Mouse (Mus musculus) frontal cortex, postnatal 10 days (tissue): ENCODE measurements around the gene Sdf4.
A peak's percentile ranks its signal among the peaks of the same experiment; 100 is the strongest.

Experiments
- DNase-seq, 2 experiments: peaks; one replicate each; pipeline ENCODE4 v3.0.0; 2022; ENCODE audit warnings: low spot score in 2 of 2, mixed read lengths in 1 of 2

Sdf4 gene

DNA sequence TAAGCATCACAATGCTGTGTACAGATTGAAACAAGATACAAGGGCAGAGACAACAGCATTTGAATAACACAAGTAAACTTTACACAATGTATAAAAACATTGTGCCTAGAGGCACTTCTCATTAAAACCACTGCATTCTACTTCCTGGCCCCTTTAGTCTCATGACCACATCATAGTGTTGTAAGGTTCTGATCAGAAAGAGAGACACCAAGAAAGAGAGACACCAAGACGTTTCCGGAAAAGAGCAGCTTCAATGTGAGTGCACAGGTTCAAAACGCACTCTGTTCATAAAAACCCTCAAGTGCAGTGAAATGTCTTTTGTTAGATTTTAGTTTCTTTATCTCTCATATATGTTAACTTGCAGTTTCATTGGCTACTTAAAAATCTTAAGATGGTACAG lies 11.4 kb downstream of the Sdf4 start:
- DNase-seq, result no peak

DNA sequence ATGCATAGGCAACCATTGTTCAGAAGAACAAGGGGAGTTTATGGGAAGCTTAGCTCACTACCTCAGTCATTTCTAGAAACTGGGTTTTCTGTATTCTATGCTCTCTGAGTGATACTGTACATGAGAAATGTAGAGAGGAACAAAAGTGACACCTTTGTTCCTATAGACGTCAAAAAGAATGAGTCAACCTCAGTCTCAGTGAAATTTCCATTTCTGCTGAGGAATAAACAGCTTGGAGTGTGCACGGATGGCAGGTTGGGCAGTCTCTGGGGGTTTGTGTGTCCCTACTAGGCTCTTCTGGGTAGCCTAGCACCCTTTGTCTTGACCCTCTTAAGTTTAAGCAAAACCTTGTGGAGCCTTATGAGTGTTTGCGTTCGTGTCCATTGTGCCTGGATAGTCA lies 15.7 kb downstream of the Sdf4 start:
- no peak for DNase-seq

DNA sequence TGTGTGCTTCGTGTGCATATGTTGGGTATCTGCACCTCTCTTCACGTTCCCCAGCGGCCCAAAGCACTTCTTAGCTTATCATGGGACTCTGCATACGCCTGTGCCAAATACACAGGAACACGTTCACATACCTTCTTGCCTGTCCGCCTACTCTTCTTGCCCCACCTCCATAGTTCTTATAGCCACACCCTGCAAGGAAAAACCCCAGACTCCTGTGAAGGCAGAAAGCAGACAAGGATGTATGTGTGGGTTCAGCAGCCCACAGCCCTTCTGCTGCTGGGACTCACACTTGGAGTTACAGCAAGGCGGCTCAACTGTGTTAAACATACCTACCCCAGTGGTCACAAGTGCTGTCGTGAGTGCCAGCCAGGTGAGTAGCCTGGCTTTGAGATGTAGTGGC lies 21.0 kb downstream of the Sdf4 start, which contains the start of gene Tnfrsf4:
Gene Tnfrsf4 (plus strand): TSS at position 207 of the 400 bp plus-strand sequence.
- DNase-seq, result no peak

DNA sequence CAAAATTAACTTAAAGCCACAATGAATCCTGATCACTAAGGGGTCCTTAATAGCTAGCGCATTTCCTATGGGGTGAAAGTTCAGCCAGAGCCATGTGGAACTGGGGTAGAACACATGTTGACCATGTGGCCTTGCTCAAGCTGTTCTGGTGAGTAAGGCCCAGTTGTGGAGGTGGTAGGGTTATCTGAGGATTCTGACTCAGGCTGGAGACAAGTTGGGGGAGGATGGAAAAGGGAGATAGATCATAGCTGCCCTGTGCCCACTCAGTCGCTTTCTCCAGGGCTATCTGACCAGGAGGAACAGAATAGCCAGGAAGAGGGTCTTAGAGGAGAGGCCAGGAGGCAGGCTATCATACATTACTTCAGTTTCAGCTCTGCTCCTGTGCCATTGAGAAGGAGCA lies 21.8 kb downstream of the Sdf4 start:
- no peak for DNase-seq

DNA sequence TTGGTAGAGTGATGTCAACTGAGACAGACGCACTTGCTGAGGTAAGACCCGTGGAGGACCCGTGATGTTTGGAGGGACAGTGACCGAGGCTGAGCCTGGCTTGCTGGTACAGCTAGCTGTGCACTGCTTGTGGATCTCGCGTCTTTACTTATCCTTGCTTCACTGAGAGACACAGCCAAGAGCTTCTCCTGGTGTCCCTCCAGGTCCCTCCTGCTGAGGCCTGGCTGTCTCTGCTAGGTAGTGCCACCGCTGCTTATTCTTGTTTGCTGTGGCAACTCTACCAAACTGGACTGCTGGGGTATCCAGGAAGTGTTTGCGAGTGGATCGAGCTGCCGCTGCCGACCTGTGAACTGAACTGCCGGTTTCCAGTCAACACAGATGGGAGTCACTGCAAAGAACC lies 27.1 kb downstream of the Sdf4 start:
- no peak for DNase-seq

DNA sequence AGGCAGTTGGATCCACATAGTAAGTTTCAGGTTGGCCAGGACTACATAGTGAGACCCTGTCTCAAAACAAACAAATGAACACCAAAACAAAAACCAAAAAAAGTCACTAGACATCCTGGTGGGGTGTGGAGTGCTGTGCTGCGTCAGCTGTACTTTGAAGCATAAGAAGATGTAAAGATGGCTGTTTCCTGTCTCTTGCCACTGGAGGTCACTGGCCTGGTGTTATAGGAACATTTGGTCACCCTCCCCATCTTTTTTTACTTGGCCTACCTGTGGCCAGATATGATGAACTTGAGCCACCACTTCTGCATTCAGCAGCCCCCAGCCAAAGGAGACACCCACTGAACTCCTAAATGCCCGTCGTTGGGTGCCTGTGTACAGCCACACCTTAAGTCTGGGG lies 28.7 kb downstream of the Sdf4 start:
- no peak for DNase-seq

DNA sequence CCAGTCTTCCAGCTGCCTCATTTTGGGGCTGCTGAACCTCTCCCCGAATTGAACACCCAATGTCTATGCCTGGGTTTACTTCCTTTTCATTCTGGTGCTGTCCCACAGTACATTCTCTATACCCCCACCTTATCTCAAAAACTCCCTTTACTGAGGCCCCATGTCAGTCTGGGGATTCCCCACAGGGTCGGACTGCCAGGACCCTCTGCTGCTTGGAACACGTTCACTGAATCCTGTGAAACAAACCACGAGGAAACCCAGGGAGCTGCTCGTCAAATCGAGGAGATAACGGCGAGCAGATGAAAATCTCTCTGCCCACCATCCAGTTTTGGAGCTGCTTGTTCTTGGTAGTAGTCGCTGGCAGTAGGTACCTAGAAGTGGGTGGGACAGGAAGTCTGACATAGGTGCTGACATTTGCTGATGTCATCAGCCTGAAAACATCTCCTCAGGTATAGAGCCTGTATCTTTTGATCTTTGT lies 29.3 kb downstream of the Sdf4 start:
- no peak for DNase-seq

DNA sequence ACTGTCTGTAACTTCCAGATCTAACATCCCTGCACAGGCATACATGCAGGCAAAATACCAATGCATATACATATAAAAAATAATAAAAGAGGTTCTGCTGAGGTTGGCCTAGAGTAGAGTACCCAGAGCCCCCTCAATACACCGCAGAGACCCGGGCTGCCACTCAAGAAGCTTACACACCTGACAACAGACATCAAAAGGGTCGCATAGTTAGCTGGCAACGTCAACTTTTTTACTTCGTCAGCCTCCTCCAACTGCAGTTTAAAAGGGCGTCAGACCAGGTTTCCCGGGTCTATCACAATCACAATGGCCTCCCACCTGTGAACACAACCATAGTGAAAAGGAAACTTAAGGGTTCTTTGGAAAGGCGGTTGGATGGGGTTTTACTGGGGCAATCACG lies 30.8 kb downstream of the Sdf4 start:
- DNase-seq, result no peak

DNA sequence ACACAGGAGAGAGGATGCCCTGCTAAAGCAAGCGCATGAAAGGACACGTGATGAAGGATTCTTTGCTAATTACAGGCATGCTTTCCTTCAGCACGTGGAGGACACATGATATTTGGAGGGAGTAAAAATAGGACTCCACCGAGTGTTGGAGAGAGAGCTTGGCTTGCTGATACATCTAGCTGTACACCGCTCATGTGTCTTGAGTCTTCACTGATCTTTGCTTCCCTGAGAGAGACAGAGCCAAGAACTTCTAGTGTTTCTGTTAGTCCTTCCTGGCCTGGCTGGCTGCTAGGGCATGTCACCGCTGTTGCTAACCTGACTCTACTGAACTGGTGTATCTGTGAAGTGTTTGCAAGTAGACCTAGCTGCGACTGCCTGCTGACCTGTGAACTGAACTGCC lies 31.5 kb downstream of the Sdf4 start:
- DNase-seq, result no peak

DNA sequence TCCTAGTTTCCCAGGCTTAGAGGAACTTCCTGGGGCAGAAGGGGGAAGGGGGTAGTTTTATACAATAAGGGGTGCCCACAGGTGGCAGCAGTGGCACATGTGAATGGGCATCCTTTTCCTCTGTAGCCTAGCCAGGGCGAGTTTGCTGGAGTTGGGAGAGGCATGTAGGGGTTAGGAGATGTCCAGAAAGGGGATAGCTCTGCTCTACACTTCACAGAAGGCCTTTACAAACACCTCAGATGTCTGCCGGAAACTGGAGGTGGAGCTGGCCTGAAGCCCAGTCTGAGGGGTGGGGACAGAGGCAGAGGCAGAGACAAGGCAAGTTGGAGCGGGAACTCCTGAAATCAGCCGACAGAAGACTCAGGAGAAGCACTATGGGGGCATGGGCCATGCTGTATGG lies 33.3 kb downstream of the Sdf4 start, which contains the start of gene Tnfrsf18:
Gene Tnfrsf18 (plus strand): TSS at position 152 of the 400 bp plus-strand sequence.
- DNase-seq, result peak in 1 of 2 experiments; percentile 45

DNA sequence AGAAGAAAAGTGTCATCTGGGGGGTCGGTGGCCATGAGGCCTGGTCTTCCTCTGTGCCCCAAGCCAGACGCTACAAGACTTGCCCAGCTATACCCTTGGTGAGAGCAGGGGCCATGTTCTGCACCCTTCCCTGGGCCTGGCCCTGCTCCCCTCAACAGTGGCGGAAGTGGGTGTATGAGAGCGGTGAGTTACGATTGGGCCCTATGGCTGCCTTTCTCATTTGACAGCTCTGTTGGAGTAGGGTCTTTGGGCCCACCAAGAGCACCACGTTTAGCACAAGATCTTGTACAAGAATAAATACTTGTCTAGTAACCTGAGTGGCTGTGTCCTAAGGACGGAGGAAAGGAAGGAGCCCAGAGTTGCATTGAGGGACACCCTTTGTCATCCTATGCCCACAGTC lies 35.9 kb downstream of the Sdf4 start:
- DNase-seq, result no peak

DNA sequence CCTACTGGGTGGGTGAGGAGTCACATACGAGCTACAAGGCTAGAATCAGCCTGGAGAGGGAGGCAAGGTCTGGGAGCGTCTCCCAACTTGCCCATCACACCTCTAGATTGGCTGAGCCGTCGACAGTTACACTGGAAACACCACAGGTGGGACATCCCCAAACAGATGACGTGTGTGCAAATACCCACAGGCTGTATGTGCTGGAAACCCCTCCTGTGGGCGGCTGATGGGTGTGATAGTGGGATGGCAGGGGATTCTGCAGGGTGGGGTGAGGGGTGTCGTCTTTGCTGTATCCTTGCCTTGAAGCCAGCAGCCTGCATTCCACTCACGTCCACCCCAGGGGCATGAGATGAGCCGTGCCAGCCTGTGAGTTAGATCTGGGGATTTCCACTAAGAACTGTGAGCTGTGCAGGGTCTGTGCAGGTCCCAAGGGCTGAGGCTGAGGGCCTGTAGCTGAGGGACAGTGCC lies 38.0 kb downstream of the Sdf4 start:
- DNase-seq, result no peak

DNA sequence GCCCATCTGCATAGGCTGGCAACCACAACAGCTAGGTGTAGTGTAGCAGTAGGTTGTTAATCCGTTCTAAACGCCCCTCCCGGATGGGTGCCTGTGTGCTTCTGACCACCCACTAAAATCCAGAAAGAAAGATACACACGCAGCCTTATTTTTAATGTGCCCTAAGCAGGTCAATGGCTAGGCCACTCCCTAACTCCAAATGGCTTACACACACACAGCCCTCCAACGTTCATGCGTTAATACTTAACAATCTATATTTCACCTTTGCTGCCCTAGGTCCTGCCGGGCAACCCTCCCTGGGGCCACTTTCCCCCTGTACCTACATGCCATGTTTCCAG lies 38.6 kb downstream of the Sdf4 start:
- DNase-seq, result no peak

DNA sequence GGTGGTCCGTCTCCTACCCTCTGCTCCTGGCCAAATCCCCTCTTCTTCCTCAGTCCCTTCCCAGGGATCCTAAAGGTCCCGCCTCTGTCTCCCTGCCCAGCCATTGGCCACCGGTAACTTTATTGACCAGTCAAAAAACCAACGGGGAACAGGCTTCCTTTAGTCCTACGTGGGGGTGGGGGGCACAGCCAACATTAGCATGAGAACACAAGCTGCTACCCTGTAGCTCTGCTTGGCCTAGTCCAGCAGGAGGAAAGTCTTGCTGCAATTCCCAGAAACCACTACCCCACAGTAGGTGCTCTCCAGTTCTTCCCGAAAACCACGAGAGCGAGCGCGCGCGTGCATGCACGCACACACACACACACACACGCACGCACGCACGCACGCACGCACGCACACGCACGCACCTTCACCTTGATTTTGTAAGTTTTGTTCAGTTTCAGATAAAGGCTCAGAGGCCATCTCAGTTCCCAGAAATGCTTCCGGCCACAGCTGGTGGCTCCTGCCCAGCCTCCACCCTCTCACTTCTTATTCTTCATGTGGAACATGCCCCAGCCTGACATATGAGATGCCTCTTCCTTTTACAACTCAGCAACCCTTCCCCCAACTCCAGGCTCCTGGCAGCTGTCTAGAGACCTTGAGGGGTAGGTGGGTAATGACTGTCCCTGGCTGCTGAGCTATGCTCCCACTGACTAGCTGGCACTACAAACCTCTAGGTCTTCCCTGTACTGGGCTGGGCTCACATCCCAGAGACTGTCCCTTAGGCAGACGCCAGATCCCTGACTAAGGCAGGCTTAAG lies 39.1 kb downstream of the Sdf4 start:
- DNase-seq, result peak; percentile 77 to 83

DNA sequence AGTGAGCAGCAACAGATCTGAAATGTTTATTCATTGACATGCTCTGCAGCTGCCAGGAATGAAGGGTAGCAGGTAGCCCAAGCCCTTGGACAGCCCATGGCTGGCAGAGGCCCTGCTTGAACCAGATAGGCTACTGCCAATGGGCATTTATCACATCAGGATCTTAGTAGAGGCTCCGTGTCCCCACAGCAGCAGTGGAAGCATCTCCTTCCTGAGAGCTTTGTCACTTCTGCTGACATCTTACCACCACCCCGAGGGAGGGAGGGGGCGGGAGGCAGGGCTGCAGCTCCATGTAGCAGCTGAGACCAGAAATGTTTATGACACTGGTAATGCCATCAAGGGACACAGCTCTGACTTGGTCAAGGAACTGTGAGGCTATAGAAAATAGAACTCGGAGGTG lies 40.2 kb downstream of the Sdf4 start:
- DNase-seq, result no peak

DNA sequence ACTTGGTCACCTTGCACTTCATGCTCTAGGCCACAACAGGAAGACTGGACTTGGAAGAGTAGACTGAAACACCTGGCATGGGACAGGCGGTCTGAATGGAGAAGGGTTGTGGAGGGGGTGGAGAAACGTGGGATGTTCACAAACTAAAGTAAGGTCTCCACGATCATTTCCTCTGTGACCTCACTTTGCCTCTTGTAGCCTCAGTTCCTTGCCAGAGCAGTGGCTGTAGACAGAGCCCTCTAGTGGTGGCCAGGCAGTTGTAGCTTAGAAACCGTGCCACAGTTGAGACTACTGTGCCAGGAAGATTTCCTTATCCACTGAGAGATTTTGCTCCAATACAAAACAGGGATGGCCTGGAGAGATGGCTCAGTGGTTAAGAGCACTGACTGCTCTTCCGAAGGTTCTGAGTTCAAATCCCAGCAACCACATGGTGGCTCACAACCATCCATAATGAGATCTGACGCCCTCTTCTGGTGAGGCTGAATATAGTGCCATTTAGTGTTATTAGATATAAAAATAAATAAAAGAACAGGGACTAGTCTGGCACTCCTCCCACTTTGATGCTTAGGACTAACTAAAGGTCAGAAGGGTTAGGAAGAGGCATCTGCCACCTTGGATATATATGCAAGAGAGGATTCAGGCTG lies 40.9 kb downstream of the Sdf4 start:
- DNase-seq, result no peak

DNA sequence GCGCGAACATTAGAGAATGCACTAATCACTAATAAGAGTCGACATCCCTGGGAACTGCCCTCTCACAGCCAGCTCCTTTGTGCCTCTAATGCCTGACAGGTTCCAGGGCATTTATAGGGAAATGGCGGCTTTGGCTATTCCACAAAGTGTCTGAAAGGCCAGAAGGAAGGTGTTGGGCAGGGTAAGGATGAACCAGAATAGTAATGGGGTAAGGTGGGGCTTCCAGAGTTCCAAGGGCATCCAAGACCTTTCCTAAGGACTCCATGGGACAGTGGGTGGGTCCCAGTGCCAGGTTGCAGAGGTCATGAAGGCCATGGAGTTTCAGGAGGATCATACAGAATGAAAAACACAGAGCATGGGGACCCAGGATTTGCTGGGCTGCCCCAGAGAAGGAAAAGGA lies 41.6 kb downstream of the Sdf4 start:
- no peak for DNase-seq

DNA sequence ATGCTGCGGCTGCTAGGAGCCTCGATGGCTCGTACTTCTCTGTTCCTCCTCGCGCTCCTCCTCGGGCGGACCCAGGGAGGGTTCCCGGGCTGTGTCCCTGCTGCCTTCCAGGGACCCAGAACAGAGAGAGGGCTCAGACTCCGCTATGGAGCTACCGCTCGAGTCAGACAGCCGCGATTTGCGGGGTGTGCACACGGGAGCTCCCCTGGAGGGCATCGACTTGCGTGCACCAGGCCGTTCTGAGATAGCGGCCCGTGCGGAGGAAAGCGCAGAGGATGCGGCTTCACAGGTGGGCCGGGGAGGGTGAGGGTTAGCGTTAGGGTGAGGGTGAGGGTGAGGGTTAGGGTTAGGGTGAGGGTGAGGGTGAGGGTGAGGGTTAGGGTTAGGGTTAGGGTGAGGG lies 42.2 kb downstream of the Sdf4 start:
- DNase-seq, result no peak

DNA sequence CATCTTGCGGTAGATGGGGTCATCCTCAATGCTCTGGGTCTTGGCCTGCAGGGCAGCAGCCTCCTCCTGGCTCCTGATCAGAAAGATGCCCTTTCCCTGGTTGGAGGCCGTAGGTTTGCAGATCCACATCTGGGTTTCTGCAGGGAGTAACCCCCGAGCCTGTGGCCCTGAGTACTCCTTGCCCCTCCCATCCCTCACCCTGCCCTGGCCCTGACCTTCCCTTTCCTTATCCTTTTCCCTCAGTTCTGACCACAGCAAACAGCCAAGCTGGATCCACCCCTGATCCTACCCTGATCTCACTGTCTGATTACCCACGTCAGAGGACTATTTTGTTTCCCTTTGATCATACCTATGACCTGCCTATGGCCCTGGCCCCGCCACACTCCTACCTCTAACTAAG lies 52.1 kb downstream of the Sdf4 start:
- no peak for DNase-seq

DNA sequence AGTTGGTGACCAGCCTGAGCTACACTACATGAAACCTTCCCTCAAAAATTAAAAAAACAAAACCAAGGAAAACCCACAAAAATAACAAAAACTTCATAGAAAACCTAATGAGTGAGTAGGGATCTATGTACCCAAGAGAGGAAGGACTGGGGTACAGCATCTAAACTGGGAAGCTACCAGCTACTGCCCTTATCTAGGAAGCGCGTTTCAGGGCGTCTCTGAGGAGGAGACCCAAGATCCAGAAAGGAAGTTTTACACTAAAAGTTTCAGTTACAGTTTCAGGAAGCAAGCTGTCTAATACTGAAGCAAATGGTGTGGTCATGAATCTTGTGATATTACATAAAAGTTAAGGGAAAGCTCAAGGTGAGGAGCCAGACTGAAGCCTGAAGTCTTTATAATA lies 57.1 kb downstream of the Sdf4 start:
- DNase-seq, result no peak

DNA sequence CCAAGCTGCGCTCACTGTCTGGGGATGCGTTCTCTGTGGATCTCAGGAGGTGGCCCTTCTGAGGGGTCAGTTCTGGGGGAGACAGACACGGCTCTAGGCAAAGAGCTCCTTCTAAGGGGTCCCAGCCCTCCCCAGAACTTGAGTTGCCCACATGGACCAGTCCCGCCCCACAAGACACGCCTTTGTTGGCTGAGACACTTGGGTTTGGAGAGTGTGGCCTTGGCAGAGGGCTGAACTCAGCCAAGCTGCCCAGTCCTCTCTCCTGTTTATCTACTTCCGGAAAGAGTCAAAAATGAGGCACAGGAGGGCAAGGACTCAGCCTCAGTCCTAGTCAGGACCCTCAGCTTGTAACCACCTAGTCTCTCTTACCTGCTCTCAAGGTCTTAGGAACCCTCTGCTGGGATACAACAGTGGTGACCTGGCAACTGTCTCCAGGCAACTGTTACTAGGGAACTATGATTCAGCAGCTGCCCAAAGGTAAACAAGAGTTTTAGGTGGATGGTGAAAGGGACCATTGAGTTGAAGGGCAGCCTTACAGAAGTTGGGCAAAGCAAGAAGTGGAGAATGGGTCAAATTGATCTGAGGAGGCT lies 57.8 kb downstream of the Sdf4 start:
- DNase-seq, result no peak

DNA sequence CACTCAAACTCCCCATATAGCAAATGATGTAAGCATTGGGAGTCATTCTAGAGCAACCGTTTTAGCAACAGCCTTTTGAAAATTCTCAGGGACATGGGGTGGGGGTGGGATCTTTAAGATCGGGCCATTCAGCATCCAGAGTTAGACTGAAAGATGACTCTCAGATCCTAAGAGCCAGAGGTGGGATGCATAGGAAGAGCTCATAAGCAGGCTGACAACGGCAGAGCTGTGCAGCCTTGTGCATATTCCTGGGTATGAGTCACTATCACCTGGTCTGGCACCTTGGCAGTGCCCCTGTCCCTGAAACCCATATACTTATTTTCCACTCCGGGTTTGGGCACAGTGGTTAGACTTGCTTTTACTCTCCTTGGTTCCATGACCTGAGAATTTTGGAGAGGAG lies 60.4 kb downstream of the Sdf4 start:
- DNase-seq, result no peak

DNA sequence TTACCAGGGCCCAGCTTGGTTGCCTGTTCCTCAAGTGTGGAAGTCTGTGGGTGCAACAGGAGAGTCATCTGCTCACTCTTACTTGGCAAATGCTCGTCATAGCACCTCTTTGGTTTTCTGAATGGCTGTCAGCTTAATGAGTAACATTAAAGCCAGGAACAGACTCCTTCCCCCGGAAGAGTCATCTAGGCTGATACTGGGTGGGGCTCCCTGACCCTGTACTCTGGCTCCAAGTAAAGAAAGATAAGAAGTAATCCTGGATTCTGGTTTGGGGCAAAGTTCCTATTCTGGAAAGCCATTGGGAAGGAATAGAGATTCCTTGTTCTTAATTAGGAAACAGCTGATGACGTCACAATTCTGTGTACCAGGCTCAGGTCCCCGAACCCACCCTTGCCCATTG lies 61.5 kb downstream of the Sdf4 start:
- no peak for DNase-seq
